Mouse (Mus musculus) heart, postnatal 0 days (tissue): ENCODE results near the gene Ccdc88a. TPM values are rescaled to one million over a fixed set of nuclear protein-coding genes. Genes with fewer than 3 reads are reported as not detected.

ENCODE experiments used
- ATAC-seq: fragments of 200-750 bp; cut with Nextera tagmentation; 2 replicates; pipeline ENCODE4 v1.8.0; 2017; ENCODE audit warnings: low read depth, moderate number of reproducible peaks, moderate library complexity; ENCODE audit not compliant: insufficient read depth
- DNase-seq: peaks from one replicate; pipeline ENCODE4 v3.0.0-alpha.2; 2016; ENCODE audit warnings: low spot score
- H3K27ac ChIP-seq: fragments of 300-500 bp; sonication (generic); 2 replicates; pipeline ENCODE4 v1.5.1; 2014; ENCODE audit warnings: low read depth, mild to moderate bottlenecking
- H3K27me3 ChIP-seq: fragments of 300-500 bp; sonication (generic); 2 replicates; pipeline ENCODE4 v1.6.1; 2014; ENCODE audit warnings: low read length, mixed read lengths; ENCODE audit not compliant: control insufficient read depth, insufficient read depth
- H3K36me3 ChIP-seq: fragments of 300-500 bp; sonication (generic); replicated peaks from 2 replicates; pipeline ENCODE4 v1.6.1; 2014; ENCODE audit warnings: low read length, mixed read lengths; ENCODE audit not compliant: control insufficient read depth, insufficient read depth
- H3K4me1 ChIP-seq: fragments of 300-500 bp; sonication (generic); 2 replicates; pipeline ENCODE4 v1.6.1; 2014; ENCODE audit warnings: antibody characterized with exemption; ENCODE audit not compliant: control insufficient read depth, insufficient read depth
- H3K4me2 ChIP-seq: fragments of 300-500 bp; sonication (generic); 2 replicates; pipeline ENCODE4 v1.6.1; 2014; ENCODE audit warnings: low read depth, mild to moderate bottlenecking, low read length, moderate library complexity
- H3K4me3 ChIP-seq: fragments of 300-500 bp; sonication (generic); 2 replicates; pipeline ENCODE4 v1.5.1; 2014; ENCODE audit warnings: low read depth, low read length
- H3K9ac ChIP-seq: fragments of 300-500 bp; sonication (generic); replicated peaks from 2 replicates; pipeline ENCODE4 v1.6.1; 2014; ENCODE audit warnings: low read depth, low read length, mixed read lengths
- H3K9me3 ChIP-seq: fragments of 300-500 bp; sonication (generic); replicated peaks from 2 replicates; pipeline ENCODE4 v1.6.1; 2016; ENCODE audit warnings: low read length; ENCODE audit not compliant: control insufficient read depth
- CTCF ChIP-seq: IDR thresholded peaks from 2 replicates; pipeline ENCODE4 v1.5.1; 2016; ENCODE audit warnings: antibody characterized with exemption, control low read depth, low read depth
- EP300 ChIP-seq: IDR thresholded peaks from 2 replicates; pipeline ENCODE4 v1.6.1; 2016; ENCODE audit warnings: antibody characterized with exemption, low read depth
- WGBS: fragments of 180-500 bp; shearing (Covaris S2); extraction: QIAGEN DNeasy Blood & Tissue Kit; methylation state at CpG from one replicate; pipeline ENCODE4 v1.1.7; 2014; 5-methylcytosine and 5-hydroxymethylcytosine counted together
- polyA plus RNA-seq: library from polyadenylated mRNA; unstranded; fragments of >200 nt; fragmentation: Nextera tagmentation; extraction: Ambion mirVana; gene quantifications from 2 replicates; pipeline ENCODE4 v1.2.1, GENCODE M21; 2015
- total RNA-seq: library from RNA; depleted of rRNA; stranded (reverse); fragments of >200 nt; gene quantifications from 2 replicates; pipeline ENCODE4 v1.2.3, GENCODE M21; 2014; ENCODE audit warnings: low replicate concordance

Gene Ccdc88a
- total and polyA plus RNA-seq, 2 experiments from 2014 or later, result 11.9 to 13.6 TPM

GRCm38 (mm10) chr11:29350891-29351290, 22.6 kb upstream of the Ccdc88a start:
- no peaks in the 10 kb centered on the region for H3K27me3 ChIP-seq
- no peaks in the 10 kb centered on the region for H3K36me3 ChIP-seq
- H3K9me3 ChIP-seq, result no peaks in the 10 kb centered on the region
- WGBS, result 92% methylated on average over 2 of the region's 2 CpGs
- H3K4me3 ChIP-seq, result no peak overlapping the region
- H3K9ac ChIP-seq, result no peak overlapping the region
- DNase-seq (no peak), ATAC-seq (no peak)
- no peak overlapping the region for H3K27ac ChIP-seq
- TF ChIP-seq EP300, result no peak
- TF ChIP-seq CTCF, result no peak
- H3K4me1 ChIP-seq, result no peaks in the 10 kb centered on the region
- no peak overlapping the region for H3K4me2 ChIP-seq

DNA sequence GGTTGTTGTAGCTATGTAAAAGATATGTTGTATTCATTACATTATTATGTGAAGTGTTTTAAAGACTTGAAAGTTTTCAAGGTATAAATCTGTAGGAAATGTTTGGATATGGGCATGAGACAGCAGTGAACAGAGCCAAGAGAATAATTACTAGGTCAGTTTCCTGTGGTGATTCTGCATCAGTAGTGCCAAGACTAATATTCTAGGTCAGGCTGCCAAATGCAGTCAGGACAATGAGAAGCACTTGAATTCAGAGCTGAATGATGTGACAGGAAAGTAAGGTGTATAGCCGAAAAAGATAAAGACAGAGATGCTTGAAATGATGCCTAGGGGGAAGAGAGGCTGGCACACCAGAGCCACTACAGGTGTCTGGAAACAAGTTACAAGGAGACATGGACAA, 21.2 kb upstream of the Ccdc88a start:
- Histone ChIP-seq H3K4me1 (no peaks in the 10 kb centered on the region), H3K9me3 (no peaks in the 10 kb centered on the region), H3K4me2 (no peak overlapping the region), H3K36me3 (no peaks in the 10 kb centered on the region), H3K27me3 (no peaks in the 10 kb centered on the region), H3K9ac (no peak overlapping the region), H3K4me3 (no peak overlapping the region), H3K27ac (no peak overlapping the region)
- DNase-seq (no peak), ATAC-seq (no peak)
- 50% methylated on average over 1 of the region's 1 CpGs for WGBS
- TF ChIP-seq EP300, result no peak
- TF ChIP-seq CTCF, result no peak

DNA sequence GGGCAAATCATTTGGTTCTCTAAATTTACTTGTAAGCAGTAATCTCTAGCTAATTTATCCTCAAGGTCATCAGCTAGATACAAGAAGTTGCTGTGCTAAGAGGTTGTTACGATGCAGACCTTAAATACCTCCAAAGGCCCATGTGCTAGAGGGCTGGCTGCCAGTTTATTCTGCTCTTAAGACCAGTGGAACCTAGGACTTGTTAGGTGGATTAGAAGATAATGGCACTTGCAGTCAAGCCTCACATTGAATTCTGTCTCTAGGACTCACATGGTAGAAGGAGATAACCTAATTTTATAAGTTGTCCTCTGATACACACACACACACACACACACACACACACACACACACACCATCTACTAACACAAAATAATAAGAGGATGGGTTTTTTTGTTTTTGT, 5.3 kb upstream of the Ccdc88a start:
- no peak overlapping the region for H3K4me2 ChIP-seq
- H3K9me3 ChIP-seq, result no peaks in the 10 kb centered on the region
- TF ChIP-seq EP300, result no peak
- no peak for TF ChIP-seq CTCF
- no peaks in the 10 kb centered on the region for H3K27me3 ChIP-seq
- H3K4me1 ChIP-seq, result no peaks in the 10 kb centered on the region
- H3K9ac ChIP-seq, result no peak overlapping the region
- no peak overlapping the region for H3K4me3 ChIP-seq
- no peak for DNase-seq
- WGBS, result 57% methylated on average over 1 of the region's 1 CpGs
- no peaks in the 10 kb centered on the region for H3K36me3 ChIP-seq
- no peak overlapping the region for H3K27ac ChIP-seq
- ATAC-seq, result no peak

- 6% methylated on average over 11 of the region's 11 CpGs for WGBS
- no peak for TF ChIP-seq CTCF
- no peak for TF ChIP-seq EP300
- Histone ChIP-seq H3K4me1 (no peaks in the 10 kb centered on the region; the same call in 1 of the 2 replicates), H3K9ac (peak overlapping the region; percentile 78), H3K36me3 (no peaks in the 10 kb centered on the region), H3K27me3 (no peaks in the 10 kb centered on the region), H3K27ac (peak overlapping the region; percentile 86), H3K4me3 (peak overlapping the region; percentile 84), H3K4me2 (peak overlapping the region; percentile 78), H3K9me3 (no peaks in the 10 kb centered on the region)
- DNase-seq (no peak), ATAC-seq (no peak)
These were observed 435 bp upstream of the Ccdc88a start for GRCm38 (mm10) chr11:29373050-29373395.

DNA sequence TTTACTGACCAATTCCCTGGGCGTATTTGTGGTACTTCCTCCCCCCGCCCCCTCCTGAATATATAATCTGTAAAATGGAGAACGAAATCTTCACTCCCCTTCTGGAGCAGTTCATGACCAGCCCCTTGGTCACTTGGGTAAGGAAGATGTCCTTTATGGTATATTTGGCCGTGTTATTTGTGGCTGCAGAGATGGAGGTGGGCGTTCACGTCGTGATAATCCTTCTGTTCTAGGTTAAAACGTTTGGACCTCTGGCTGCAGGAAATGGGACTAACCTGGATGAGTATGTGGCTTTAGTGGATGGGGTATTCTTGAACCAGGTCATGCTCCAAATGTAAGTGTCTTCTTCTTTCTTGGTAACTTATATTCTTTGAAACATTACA, 807 bp downstream of the Ccdc88a start:
- no peaks in the 10 kb centered on the region; the same call in 1 of the 2 replicates for H3K4me1 ChIP-seq
- H3K4me2 ChIP-seq, result peak overlapping the region; percentile 78
- no peak for ATAC-seq
- WGBS, result 0% methylated on average over 8 of the region's 8 CpGs
- TF ChIP-seq CTCF (no peak), EP300 (no peak)
- no peaks in the 10 kb centered on the region for H3K9me3 ChIP-seq
- peak; percentile 41 for DNase-seq
- peak overlapping the region; percentile 84 for H3K4me3 ChIP-seq
- peak overlapping the region; percentile 78 for H3K9ac ChIP-seq
- H3K27me3 ChIP-seq, result no peaks in the 10 kb centered on the region
- peak overlapping the region; percentile 86 for H3K27ac ChIP-seq
- no peaks in the 10 kb centered on the region for H3K36me3 ChIP-seq

GRCm38 (mm10) chr11:29376635-29377034, 3.2 kb downstream of the Ccdc88a start:
- ATAC-seq (no peak), DNase-seq (no peak)
- H3K36me3 ChIP-seq, result no peaks in the 10 kb centered on the region
- WGBS, result 80% methylated on average over 2 of the region's 2 CpGs
- no peaks in the 10 kb centered on the region; the same call in 1 of the 2 replicates for H3K4me1 ChIP-seq
- no peak overlapping the region for H3K4me2 ChIP-seq
- H3K9me3 ChIP-seq, result no peaks in the 10 kb centered on the region
- no peaks in the 10 kb centered on the region for H3K27me3 ChIP-seq
- no peak overlapping the region for H3K9ac ChIP-seq
- no peak overlapping the region for H3K27ac ChIP-seq
- no peak overlapping the region for H3K4me3 ChIP-seq
- TF ChIP-seq EP300 (no peak), CTCF (no peak)
